Mouse (Mus musculus) heart, postnatal 0 days (tissue): ENCODE results near the gene Pde4dip. TPM values are rescaled to one million over a fixed set of nuclear protein-coding genes. Genes with fewer than 3 reads are reported as not detected.
A peak's percentile ranks its signal among the peaks of the same experiment; 100 is the strongest.

ENCODE experiments used
- ATAC-seq: fragments of 200-750 bp; cut with Nextera tagmentation; 2 replicates; pipeline ENCODE4 v1.8.0; 2017; ENCODE audit warnings: low read depth, moderate number of reproducible peaks, moderate library complexity; ENCODE audit not compliant: insufficient read depth
- DNase-seq: peaks from one replicate; pipeline ENCODE4 v3.0.0-alpha.2; 2016; ENCODE audit warnings: low spot score
- H3K27ac ChIP-seq: fragments of 300-500 bp; sonication (generic); 2 replicates; pipeline ENCODE4 v1.5.1; 2014; ENCODE audit warnings: low read depth, mild to moderate bottlenecking
- H3K27me3 ChIP-seq: fragments of 300-500 bp; sonication (generic); 2 replicates; pipeline ENCODE4 v1.6.1; 2014; ENCODE audit warnings: low read length, mixed read lengths; ENCODE audit not compliant: control insufficient read depth, insufficient read depth
- H3K36me3 ChIP-seq: fragments of 300-500 bp; sonication (generic); replicated peaks from 2 replicates; pipeline ENCODE4 v1.6.1; 2014; ENCODE audit warnings: low read length, mixed read lengths; ENCODE audit not compliant: control insufficient read depth, insufficient read depth
- H3K4me1 ChIP-seq: fragments of 300-500 bp; sonication (generic); 2 replicates; pipeline ENCODE4 v1.6.1; 2014; ENCODE audit warnings: antibody characterized with exemption; ENCODE audit not compliant: control insufficient read depth, insufficient read depth
- H3K4me2 ChIP-seq: fragments of 300-500 bp; sonication (generic); 2 replicates; pipeline ENCODE4 v1.6.1; 2014; ENCODE audit warnings: low read depth, mild to moderate bottlenecking, low read length, moderate library complexity
- H3K4me3 ChIP-seq: fragments of 300-500 bp; sonication (generic); 2 replicates; pipeline ENCODE4 v1.5.1; 2014; ENCODE audit warnings: low read depth, low read length
- H3K9ac ChIP-seq: fragments of 300-500 bp; sonication (generic); replicated peaks from 2 replicates; pipeline ENCODE4 v1.6.1; 2014; ENCODE audit warnings: low read depth, low read length, mixed read lengths
- H3K9me3 ChIP-seq: fragments of 300-500 bp; sonication (generic); replicated peaks from 2 replicates; pipeline ENCODE4 v1.6.1; 2016; ENCODE audit warnings: low read length; ENCODE audit not compliant: control insufficient read depth
- CTCF ChIP-seq: IDR thresholded peaks from 2 replicates; pipeline ENCODE4 v1.5.1; 2016; ENCODE audit warnings: antibody characterized with exemption, control low read depth, low read depth
- EP300 ChIP-seq: IDR thresholded peaks from 2 replicates; pipeline ENCODE4 v1.6.1; 2016; ENCODE audit warnings: antibody characterized with exemption, low read depth
- WGBS: fragments of 180-500 bp; shearing (Covaris S2); extraction: QIAGEN DNeasy Blood & Tissue Kit; methylation state at CpG from one replicate; pipeline ENCODE4 v1.1.7; 2014; 5-methylcytosine and 5-hydroxymethylcytosine counted together
- polyA plus RNA-seq: library from polyadenylated mRNA; unstranded; fragments of >200 nt; fragmentation: Nextera tagmentation; extraction: Ambion mirVana; gene quantifications from 2 replicates; pipeline ENCODE4 v1.2.1, GENCODE M21; 2015
- total RNA-seq: library from RNA; depleted of rRNA; stranded (reverse); fragments of >200 nt; gene quantifications from 2 replicates; pipeline ENCODE4 v1.2.3, GENCODE M21; 2014; ENCODE audit warnings: low replicate concordance

Pde4dip gene
- total and polyA plus RNA-seq, 2 experiments from 2014 or later, result 126 to 498 TPM

- H3K9me3 ChIP-seq, result no peaks in the 10 kb centered on the region
- no peak overlapping the region for H3K9ac ChIP-seq
- no peaks in the 10 kb centered on the region for H3K27me3 ChIP-seq
- H3K4me2 ChIP-seq, result no peak overlapping the region
- WGBS, result 90% methylated on average over 3 of the region's 3 CpGs
- no peak for TF ChIP-seq EP300
- TF ChIP-seq CTCF, result no peak
- no peaks in the 10 kb centered on the region for H3K4me1 ChIP-seq
- H3K36me3 ChIP-seq, result peaks cover 14% of the 10 kb centered on the region
- no peak for DNase-seq
- H3K4me3 ChIP-seq, result no peak overlapping the region
- ATAC-seq, result no peak
- no peak overlapping the region for H3K27ac ChIP-seq
Observed at GRCm38 (mm10) chr3:97676126-97676525, 212.4 kb downstream of the Pde4dip start.

- WGBS, result 55% methylated on average over 7 of the region's 7 CpGs
- no peak for ATAC-seq
- Histone ChIP-seq H3K27ac (no peak within 1 kb of the TSS), H3K36me3 (peaks cover 26% of the 10 kb centered on the region), H3K9me3 (no peaks in the 10 kb centered on the region), H3K4me2 (no peak within 1 kb of the TSS), H3K27me3 (no peaks in the 10 kb centered on the region), H3K4me3 (no peak within 1 kb of the TSS), H3K4me1 (no peaks in the 10 kb centered on the region), H3K9ac (no peak within 1 kb of the TSS)
- TF ChIP-seq CTCF (no peak), EP300 (no peak)
- DNase-seq, result no peak
Observed at GRCm38 (mm10) chr3:97674644-97675110, 213.8 kb downstream of the Pde4dip start, which contains the start of gene Gm17651. Gene Gm17651, minus strand, starts transcription at chr3:97674694.

- TF ChIP-seq EP300 (no peak), CTCF (no peak)
- Histone ChIP-seq H3K4me3 (no peak overlapping the region), H3K27ac (no peak overlapping the region), H3K27me3 (no peaks in the 10 kb centered on the region), H3K36me3 (peaks cover 70% of the 10 kb centered on the region), H3K9me3 (no peaks in the 10 kb centered on the region), H3K9ac (no peak overlapping the region), H3K4me1 (peaks cover 12% of the 10 kb centered on the region; the same call in 1 of the 2 replicates), H3K4me2 (no peak overlapping the region)
- 33% methylated on average over 14 of the region's 14 CpGs for WGBS
- no peak for DNase-seq
- ATAC-seq, result peak; percentile 22; the same call in 1 of the 2 replicates
Observed at GRCm38 (mm10) chr3:97667093-97667675, 221.3 kb downstream of the Pde4dip start.

- Histone ChIP-seq H3K27me3 (no peaks in the 10 kb centered on the region), H3K4me2 (no peak overlapping the region), H3K4me3 (no peak overlapping the region), H3K27ac (no peak overlapping the region), H3K9me3 (no peaks in the 10 kb centered on the region), H3K4me1 (peaks cover 12% of the 10 kb centered on the region; the same call in 1 of the 2 replicates), H3K36me3 (peaks cover 61% of the 10 kb centered on the region), H3K9ac (no peak overlapping the region)
- TF ChIP-seq CTCF, result no peak
- no peak for TF ChIP-seq EP300
- no peak for ATAC-seq
- no peak for DNase-seq
- 47% methylated on average over 8 of the region's 8 CpGs for WGBS
Observed at GRCm38 (mm10) chr3:97666154-97666553, 222.4 kb downstream of the Pde4dip start.

GRCm38 (mm10) chr3:97665525-97665924 is 223.0 kb downstream of the Pde4dip start:
- H3K9me3 ChIP-seq, result no peaks in the 10 kb centered on the region
- H3K36me3 ChIP-seq, result peaks cover 55% of the 10 kb centered on the region
- H3K9ac ChIP-seq, result no peak overlapping the region
- no peak overlapping the region for H3K27ac ChIP-seq
- TF ChIP-seq EP300 (no peak), CTCF (no peak)
- H3K4me3 ChIP-seq, result no peak overlapping the region
- no peaks in the 10 kb centered on the region for H3K27me3 ChIP-seq
- WGBS, result 50% methylated on average over 9 of the region's 9 CpGs
- H3K4me1 ChIP-seq, result peaks cover 12% of the 10 kb centered on the region; the same call in 1 of the 2 replicates
- H3K4me2 ChIP-seq, result no peak overlapping the region
- no peak for ATAC-seq
- DNase-seq, result no peak

GRCm38 (mm10) chr3:97661206-97661605 is 227.3 kb downstream of the Pde4dip start:
- H3K36me3 ChIP-seq, result peaks cover 37% of the 10 kb centered on the region
- WGBS, result 52% methylated on average over 8 of the region's 8 CpGs
- H3K4me1 ChIP-seq, result peaks cover 16% of the 10 kb centered on the region
- no peak overlapping the region for H3K4me2 ChIP-seq
- no peak for TF ChIP-seq EP300
- no peak for TF ChIP-seq CTCF
- H3K27ac ChIP-seq, result no peak overlapping the region
- no peak for ATAC-seq
- H3K9ac ChIP-seq, result no peak overlapping the region
- H3K4me3 ChIP-seq, result no peak overlapping the region
- DNase-seq, result no peak
- H3K9me3 ChIP-seq, result no peaks in the 10 kb centered on the region
- no peaks in the 10 kb centered on the region for H3K27me3 ChIP-seq
